Mouse (Mus musculus) forebrain, postnatal 0 days (tissue): ENCODE data around the gene N4bp2. TPM values are rescaled to one million over a fixed set of nuclear protein-coding genes. Genes with fewer than 3 reads are reported as not detected.
"Not testable (repeated sequence)": the region's sequence is repeated elsewhere in the genome, so short reads cannot be mapped to it uniquely, and the experiment has no call there.

Experiments
- ATAC-seq: fragments of 200-750 bp; cut with Nextera tagmentation; 2 replicates; pipeline ENCODE4 v1.8.0; 2017; ENCODE audit warnings: mild to moderate bottlenecking, moderate library complexity
- DNase-seq: peaks from one replicate; pipeline ENCODE4 v3.0.0-alpha.2; 2015
- H3K27ac ChIP-seq: fragments of 300-500 bp; sonication (generic); 2 replicates; pipeline ENCODE4 v1.5.1; 2014; ENCODE audit warnings: low read depth, mild to moderate bottlenecking, antibody characterized with exemption, low read length, moderate library complexity, mixed read lengths
- H3K27me3 ChIP-seq: fragments of 300-500 bp; sonication (generic); 2 replicates; pipeline ENCODE4 v1.6.1; 2014; ENCODE audit warnings: mild to moderate bottlenecking, low read length, mixed read lengths; ENCODE audit not compliant: insufficient read depth
- H3K36me3 ChIP-seq: fragments of 300-500 bp; sonication (generic); 2 replicates; pipeline ENCODE4 v1.6.1; 2014; ENCODE audit warnings: mild to moderate bottlenecking, moderate library complexity; ENCODE audit not compliant: insufficient read depth
- H3K4me1 ChIP-seq: fragments of 300-500 bp; sonication (generic); 2 replicates; pipeline ENCODE4 v1.6.1; 2014; ENCODE audit warnings: antibody characterized with exemption; ENCODE audit not compliant: insufficient read depth
- H3K4me2 ChIP-seq: fragments of 300-500 bp; sonication (generic); 2 replicates; pipeline ENCODE4 v1.6.1; 2014; ENCODE audit warnings: low read depth, mild to moderate bottlenecking, moderate library complexity
- H3K4me3 ChIP-seq: fragments of 300-500 bp; sonication (generic); 2 replicates; pipeline ENCODE4 v1.5.1; 2014; ENCODE audit warnings: low read depth, low read length, mixed read lengths
- H3K9ac ChIP-seq: fragments of 300-500 bp; sonication (generic); 2 replicates; pipeline ENCODE4 v1.6.1; 2014; ENCODE audit warnings: mild to moderate bottlenecking
- H3K9me3 ChIP-seq: fragments of 300-500 bp; sonication (generic); 2 replicates; pipeline ENCODE4 v1.6.1; 2016; ENCODE audit warnings: low read length
- CTCF ChIP-seq: sonication (generic); IDR thresholded peaks from 2 replicates; pipeline ENCODE4 v1.5.1; 2016; ENCODE audit warnings: antibody characterized with exemption, control low read depth, low read depth
- WGBS: fragments of 180-500 bp; shearing (Covaris S2); extraction: QIAGEN DNeasy Blood & Tissue Kit; methylation state at CpG from one replicate; pipeline ENCODE4 v1.1.7; 2014; 5-methylcytosine and 5-hydroxymethylcytosine counted together
- polyA plus RNA-seq: library from polyadenylated mRNA; unstranded; fragments of >200 nt; fragmentation: Nextera tagmentation; extraction: Ambion mirVana; gene quantifications from 2 replicates; pipeline ENCODE4 v1.2.1, GENCODE M21; 2015
- total RNA-seq: library from RNA; depleted of rRNA; stranded (reverse); fragments of >200 nt; gene quantifications from 2 replicates; pipeline ENCODE4 v1.2.3, GENCODE M21; 2014; rRNA removed

Gene N4bp2
- total RNA-seq (27.4 and 37.7 TPM in 2 replicates), polyA plus RNA-seq (5.5 and 8.6 TPM in 2 replicates)

DNA sequence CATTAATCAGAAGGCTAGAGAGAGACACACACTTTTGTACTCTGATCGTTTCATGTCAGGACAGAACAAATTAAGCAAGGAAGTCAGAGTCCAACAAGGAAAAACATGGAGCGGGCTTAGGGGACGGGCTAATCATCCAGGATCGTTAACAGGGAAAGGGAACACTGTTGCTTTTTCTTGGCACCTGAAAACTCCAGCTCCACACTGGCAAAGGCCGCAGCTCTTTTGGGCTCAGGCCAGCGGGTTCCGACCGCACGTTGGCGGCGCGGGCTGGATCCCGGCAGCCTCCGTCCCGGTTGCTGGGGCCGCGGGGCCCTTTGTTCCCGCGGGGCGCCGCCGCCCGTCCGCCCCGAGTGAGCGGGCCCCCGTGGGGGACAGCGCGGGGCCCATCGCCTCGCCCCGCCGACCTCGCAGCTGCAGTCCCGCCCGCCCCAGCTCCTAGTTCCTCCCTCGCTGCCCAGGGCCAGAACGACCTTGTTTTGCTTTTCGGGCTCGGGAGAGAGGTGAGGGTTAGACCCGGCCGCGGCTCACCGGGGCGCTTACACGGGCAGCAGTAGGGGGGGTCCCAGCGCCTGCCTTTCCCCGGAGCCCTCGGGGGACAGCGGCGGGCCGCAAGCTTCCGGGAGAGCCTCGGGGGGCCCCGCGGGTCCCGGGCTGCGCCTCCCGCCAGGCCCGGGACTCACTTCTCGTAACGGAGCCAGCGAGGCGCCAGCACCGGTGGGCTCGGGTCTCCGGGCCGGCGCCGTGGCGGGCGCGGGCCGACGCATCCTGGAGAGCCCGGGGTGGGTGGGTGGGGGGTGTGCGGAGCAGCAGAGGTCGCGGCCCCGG, at the start of gene N4bp2:
Gene N4bp2, plus strand, starts transcription at position 434 of the 828 bp plus-strand sequence.
- DNase-seq = peak; percentile 80
- peak within 1 kb of the TSS; percentile 100 for H3K27ac ChIP-seq
- peak; percentile 19 for ATAC-seq
- H3K9me3 ChIP-seq = no peaks in the 10 kb centered on the region
- H3K27me3 ChIP-seq = no peaks in the 10 kb centered on the region
- H3K4me2 ChIP-seq = peak within 1 kb of the TSS; percentile 80
- under 1% methylated on average over 63 of the region's 80 CpGs for WGBS
- H3K36me3 ChIP-seq = no peaks in the 10 kb centered on the region
- TF ChIP-seq CTCF = no peak
- H3K4me1 ChIP-seq = no peaks in the 10 kb centered on the region
- H3K4me3 ChIP-seq = peak within 1 kb of the TSS; percentile 78
- H3K9ac ChIP-seq = peak within 1 kb of the TSS; percentile 99

DNA sequence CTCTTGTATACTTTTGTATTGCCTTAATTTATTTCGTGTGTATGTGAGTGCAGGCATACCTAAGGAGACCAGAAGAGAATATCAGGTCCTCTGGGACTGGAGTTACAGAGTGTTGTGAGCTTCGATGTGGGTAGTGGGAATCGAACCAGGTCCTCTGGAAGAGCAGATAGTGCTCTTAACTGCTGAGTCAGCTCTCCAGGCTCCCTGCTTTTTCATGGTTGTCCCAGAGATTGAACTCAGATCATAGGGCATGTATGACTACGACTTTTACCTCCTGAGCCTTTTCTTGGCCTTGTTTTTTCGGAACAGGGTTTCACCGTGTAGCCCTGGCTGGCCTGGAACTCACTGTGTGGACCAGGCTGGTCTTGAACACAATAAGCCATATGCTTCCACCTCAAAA, 48.2 kb upstream of the N4bp2 start:
- Histone ChIP-seq H3K4me3 (no peak overlapping the region), H3K4me2 (no peak overlapping the region), H3K4me1 (no peaks in the 10 kb centered on the region), H3K27ac (no peak overlapping the region), H3K27me3 (no peaks in the 10 kb centered on the region), H3K36me3 (no peaks in the 10 kb centered on the region), H3K9me3 (no peaks in the 10 kb centered on the region), H3K9ac (no peak overlapping the region)
- WGBS = 89% methylated on average over 6 of the region's 6 CpGs
- no peak for TF ChIP-seq CTCF
- no peak for DNase-seq
- ATAC-seq = no peak

DNA sequence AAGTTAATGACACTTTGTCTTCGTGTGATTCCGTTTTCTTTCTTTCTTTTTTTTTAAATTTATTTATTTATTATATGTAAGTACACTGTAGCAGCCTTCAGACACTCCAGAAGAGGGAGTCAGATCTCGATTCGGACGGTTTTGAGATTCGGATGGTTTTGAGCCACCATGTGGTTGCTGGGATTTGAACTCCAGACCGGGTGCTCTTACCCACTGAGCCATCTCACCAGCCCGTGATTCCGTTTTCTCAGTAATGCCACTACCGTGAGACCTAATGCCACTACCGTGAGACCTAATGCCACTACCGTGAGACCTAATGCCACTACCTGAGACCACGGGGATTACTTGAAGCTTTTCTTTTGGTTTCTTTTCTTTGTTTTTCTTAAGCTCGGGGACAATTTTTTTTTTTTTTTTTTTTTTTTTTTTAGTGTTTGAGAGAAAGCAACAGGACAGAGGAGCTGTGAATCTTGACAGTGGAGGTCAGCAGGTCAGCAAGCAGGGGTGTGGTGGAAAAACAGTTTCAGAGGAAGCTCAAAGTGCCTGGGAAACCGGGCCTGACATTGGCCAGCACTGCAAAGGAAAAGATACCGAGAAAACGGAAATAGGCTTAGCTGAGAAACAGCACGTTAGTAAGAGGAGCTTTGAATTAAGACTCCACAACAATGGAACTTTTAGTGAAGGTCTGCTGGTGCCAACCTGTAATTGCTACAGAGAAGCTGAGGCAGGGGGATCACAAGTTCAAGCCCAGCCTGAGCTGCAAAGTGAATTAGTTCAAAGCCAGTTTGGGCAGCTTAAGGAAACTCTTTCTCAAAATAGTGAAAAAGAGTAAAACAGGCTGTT, 46.0 kb upstream of the N4bp2 start:
- WGBS = 81% methylated on average over 18 of the region's 18 CpGs
- Histone ChIP-seq H3K27ac (no peak overlapping the region), H3K36me3 (no peaks in the 10 kb centered on the region), H3K27me3 (no peaks in the 10 kb centered on the region), H3K4me3 (no peak overlapping the region), H3K9me3 (no peaks in the 10 kb centered on the region), H3K9ac (no peak overlapping the region), H3K4me2 (no peak overlapping the region), H3K4me1 (no peaks in the 10 kb centered on the region)
- DNase-seq (no peak), ATAC-seq (no peak)
- TF ChIP-seq CTCF = no peak

DNA sequence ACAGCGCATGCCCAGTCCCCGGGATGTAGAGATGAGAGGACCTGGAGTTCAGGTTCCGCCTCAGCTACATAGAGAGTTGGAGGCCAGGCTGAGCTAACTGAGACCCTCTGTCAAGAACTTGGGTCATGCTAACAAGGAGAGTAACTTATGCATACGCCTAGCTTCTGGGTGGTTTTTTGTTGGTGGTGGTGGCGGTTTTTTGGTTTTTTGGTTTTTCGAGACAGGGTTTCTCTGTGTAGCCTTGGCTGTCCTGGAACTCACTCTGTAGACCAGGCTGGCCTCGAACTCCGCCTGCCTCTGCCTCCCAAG, 45.5 kb upstream of the N4bp2 start:
- not testable (repeated sequence) for H3K4me3 ChIP-seq, H3K27me3 ChIP-seq, ATAC-seq, H3K9ac ChIP-seq, H3K36me3 ChIP-seq, H3K9me3 ChIP-seq, H3K4me2 ChIP-seq, H3K4me1 ChIP-seq, DNase-seq, H3K27ac ChIP-seq
- WGBS = 92% methylated on average over 8 of the region's 8 CpGs

DNA sequence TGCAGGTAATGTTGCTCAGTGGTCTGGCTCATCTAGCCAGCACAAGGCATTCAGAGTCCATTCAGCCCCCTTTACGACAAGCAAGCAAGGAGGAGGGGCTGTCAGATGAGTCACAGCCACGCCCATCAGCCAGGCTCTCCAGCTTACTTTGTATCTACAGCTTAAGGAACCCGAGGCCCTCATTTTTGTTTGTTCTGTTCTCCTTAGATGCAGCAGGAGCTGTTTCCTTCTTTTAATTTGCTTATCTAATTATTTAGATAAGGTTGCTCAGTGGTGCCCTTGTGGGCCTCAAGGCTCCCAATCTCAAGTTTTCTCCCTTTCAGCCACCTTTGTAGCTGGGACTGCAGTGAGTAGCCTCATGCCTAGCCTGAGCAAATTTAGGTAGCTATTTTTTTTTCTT, 45.0 kb upstream of the N4bp2 start:
- no peak overlapping the region for H3K9ac ChIP-seq
- no peak for TF ChIP-seq CTCF
- no peaks in the 10 kb centered on the region for H3K27me3 ChIP-seq
- no peaks in the 10 kb centered on the region for H3K9me3 ChIP-seq
- 32% methylated on average over 3 of the region's 3 CpGs for WGBS
- H3K27ac ChIP-seq = no peak overlapping the region
- ATAC-seq (no peak), DNase-seq (no peak)
- H3K36me3 ChIP-seq = no peaks in the 10 kb centered on the region
- H3K4me3 ChIP-seq = no peak overlapping the region
- no peaks in the 10 kb centered on the region for H3K4me1 ChIP-seq
- H3K4me2 ChIP-seq = no peak overlapping the region

DNA sequence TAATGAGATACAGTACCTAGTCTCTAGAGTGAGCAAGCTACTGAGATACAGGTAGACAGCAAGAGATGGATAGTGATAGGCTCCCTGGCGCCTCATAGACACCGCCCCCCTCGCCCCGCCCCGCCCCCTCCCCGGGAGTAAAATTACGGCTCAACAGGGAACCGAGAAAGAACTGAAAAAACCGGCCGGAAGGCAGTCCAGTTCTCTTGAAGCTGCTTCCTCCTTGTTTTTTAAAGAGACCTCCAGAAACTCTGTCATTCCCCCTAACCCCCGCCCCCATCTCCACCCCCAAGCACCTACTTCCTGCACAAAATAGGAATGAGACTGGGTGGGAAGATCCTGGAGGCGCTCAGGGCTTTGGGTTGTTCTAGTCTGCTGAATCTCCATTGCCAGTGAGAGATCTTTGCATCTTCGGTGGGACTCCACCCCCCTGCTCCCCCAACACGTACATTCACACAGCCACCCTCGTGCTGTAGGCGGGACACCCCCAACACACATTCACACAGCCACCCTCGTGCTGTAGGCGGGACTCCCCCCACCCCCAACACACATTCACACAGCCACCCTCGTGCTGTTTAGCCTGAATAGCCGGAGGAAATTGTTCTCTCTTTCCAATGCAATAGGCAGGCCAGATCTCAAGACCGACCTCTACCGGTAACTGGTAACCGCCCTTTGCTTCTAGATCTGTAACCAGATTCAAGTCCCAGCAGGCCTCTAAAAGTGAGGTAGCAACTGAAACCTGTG, 38.8 kb upstream of the N4bp2 start:
- no peaks in the 10 kb centered on the region for H3K27me3 ChIP-seq
- ATAC-seq (peak; percentile 92), DNase-seq (peak; percentile 73)
- H3K4me1 ChIP-seq = no peaks in the 10 kb centered on the region
- peak overlapping the region; percentile 87 for H3K27ac ChIP-seq
- peak overlapping the region; percentile 39 for H3K4me3 ChIP-seq
- no peaks in the 10 kb centered on the region for H3K36me3 ChIP-seq
- 2% methylated on average over 23 of the region's 23 CpGs for WGBS
- H3K9me3 ChIP-seq = no peaks in the 10 kb centered on the region
- TF ChIP-seq CTCF = peak; percentile 59
- peak overlapping the region; percentile 61 for H3K4me2 ChIP-seq
- H3K9ac ChIP-seq = peak overlapping the region; percentile 52
